Mouse (Mus musculus): ENCODE data around the gene Spata31d1c. TPM values are rescaled to one million over a fixed set of nuclear protein-coding genes. Genes with fewer than 3 reads are reported as not detected.

The Spata31d1c gene
- polyA plus RNA-seq, 1 experiment from 2014 or later: not detected

Other genes starting within 250 kb of the Spata31d1c start
- 0.73 and 0.85 TPM in 2 replicates for gene Cntnap3, start 129.1 kb upstream of the Spata31d1c start, polyA plus RNA-seq (2015; fragmentation: Nextera tagmentation; extraction: Ambion mirVana)
- not detected in 2 replicates for gene Spata31, start 115.7 kb upstream of the Spata31d1c start, polyA plus RNA-seq (2015; fragmentation: Nextera tagmentation; extraction: Ambion mirVana)
- not detected in 2 replicates for gene Prss47, start 19.7 kb downstream of the Spata31d1c start, polyA plus RNA-seq (2015; fragmentation: Nextera tagmentation; extraction: Ambion mirVana)
- gene Mfsd14b, start 79.9 kb downstream of the Spata31d1c start, polyA plus RNA-seq (2015; fragmentation: Nextera tagmentation; extraction: Ambion mirVana): 29.1 and 30.4 TPM in 2 replicates
- gene Olfr465-ps1, start 105.0 kb downstream of the Spata31d1c start, polyA plus RNA-seq (2015; fragmentation: Nextera tagmentation; extraction: Ambion mirVana): not detected in 2 replicates
- gene Olfr466, start 117.2 kb downstream of the Spata31d1c start, polyA plus RNA-seq (2015; fragmentation: Nextera tagmentation; extraction: Ambion mirVana): not detected in 2 replicates
- gene Nlrp4f, start 172.9 kb downstream of the Spata31d1c start, polyA plus RNA-seq (2015; fragmentation: Nextera tagmentation; extraction: Ambion mirVana): not detected in 2 replicates
- 0.29 and 0.50 TPM in 2 replicates for gene Gm10775, start 226.5 kb downstream of the Spata31d1c start, polyA plus RNA-seq (2015; fragmentation: Nextera tagmentation; extraction: Ambion mirVana)
- gene Zfp369, start 245.8 kb downstream of the Spata31d1c start, polyA plus RNA-seq (2015; fragmentation: Nextera tagmentation; extraction: Ambion mirVana): 16.1 and 18.2 TPM in 2 replicates

All from midbrain, embryonic 16.5 days (tissue).